Mouse (Mus musculus): ENCODE results near the gene Stx8. TPM values are rescaled to one million over a fixed set of nuclear protein-coding genes. Genes with fewer than 3 reads are reported as not detected.
A peak's percentile ranks its signal among the peaks of the same experiment; 100 is the strongest.

Gene Stx8
- polyA plus RNA-seq, 2 experiments from 2014 or later, result 58.8 to 83.5 TPM

- no peak for ATAC-seq
Observed at GRCm38 (mm10) chr11:68089885-68090592, 124.0 kb downstream of the Stx8 start.

DNA sequence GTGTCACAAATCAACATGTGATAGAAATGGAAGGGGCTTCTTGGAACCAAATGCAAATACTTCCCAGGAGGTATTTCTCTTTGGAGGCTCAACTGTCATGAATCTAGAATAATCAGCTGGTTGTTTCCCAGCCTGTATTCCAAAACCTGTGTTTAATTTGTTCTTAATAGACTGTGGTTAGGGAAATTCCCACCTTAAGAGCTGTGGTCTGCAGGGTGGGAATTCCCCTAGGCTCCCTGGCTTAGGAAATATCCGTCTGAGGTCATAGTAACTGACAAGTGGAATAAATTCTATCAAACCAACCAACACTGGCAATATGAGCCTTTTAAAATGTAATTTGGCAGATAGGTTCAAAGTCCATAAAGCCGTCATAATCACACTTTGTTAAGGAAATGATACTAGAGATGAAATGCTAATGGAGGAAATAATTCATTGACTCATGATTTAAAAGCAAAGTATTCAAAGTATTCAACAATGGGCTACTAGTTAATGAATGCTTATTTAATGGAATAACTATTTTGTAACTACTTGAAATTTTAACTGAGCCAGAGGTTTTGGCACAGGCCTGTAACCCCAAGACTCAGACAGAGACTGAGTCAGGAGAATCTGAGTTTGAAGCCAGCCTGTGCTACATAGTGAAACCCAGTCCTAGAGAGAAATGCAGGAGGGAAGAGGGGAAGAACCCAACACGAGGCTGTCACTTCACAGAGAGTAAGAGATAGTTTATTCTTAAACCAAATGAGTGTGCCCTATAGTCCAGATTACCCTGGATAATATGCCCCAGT is 126.2 kb downstream of the Stx8 start:
- ATAC-seq, result peak; percentile 49

DNA sequence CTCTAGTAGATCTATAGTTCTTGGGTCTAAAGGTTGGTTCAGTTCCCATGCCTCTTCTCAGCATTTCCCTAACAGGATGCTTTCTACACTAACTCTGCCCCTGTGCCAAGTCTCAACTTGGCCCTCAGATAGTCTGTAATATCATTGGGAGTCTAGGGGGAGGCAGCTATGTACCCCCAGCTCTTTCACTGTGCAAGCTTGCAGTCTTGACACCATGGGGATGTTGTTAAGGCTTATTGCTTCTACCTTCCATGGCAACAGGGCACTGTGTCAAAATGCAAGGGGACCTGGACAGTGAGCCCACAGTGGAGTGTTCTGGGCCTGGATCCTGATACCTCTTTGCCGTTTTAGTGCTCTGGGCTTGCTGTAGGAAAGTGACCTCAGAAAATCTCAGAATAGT is 135.6 kb downstream of the Stx8 start:
- ATAC-seq, result no peak

DNA sequence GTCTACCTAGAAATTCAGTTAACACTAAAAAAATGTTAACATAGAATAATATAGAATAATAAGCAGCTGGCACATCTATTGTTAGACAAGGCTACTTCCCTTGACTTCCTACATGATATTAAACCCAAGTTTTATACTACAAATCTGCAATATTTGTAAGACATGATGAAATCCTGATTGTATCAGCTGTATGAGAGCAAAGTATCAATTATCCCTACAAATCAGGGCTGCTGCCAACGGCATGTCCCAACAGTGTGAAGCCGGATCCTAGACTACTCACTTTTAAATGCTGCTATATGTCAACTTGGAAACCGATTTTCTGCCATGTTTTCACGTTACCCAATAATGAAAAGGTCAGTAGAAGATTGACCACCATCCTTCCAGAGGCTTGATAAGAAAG is 137.5 kb downstream of the Stx8 start:
- ATAC-seq, result no peak

GRCm38 (mm10) chr11:68106053-68106452 is 140.1 kb downstream of the Stx8 start:
- ATAC-seq, result no peak

DNA sequence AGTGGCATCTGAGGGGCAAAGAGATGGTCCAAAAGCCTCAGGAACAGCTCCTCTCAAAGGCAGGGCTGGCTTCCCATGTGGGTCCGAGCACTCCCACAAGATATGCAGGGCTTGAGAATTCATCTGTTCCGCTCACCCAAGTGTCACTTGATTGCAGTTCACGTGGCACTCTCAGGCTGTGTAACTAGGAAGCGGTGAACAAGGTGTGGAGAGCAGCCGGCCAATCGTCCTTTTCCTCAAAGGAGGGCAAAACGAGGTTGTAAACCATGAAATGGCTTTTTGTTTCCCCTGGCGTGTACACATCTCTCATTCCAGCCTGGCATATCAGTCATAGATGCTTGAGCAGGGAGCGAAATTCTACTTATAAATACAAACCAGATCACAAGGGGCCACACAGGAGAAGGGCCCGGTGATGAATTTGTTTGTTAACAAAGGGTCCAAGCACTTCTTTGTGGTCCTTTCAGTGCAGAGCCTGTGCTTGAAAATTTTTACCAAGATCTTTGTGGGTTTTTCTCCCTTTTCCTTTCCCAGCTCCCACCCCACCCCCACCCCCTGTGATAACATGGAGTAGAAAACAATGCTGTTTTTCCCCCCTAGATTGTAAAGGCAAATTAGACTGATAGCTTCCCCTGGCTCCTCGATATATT is 147.6 kb downstream of the Stx8 start:
- no peak for ATAC-seq

GRCm38 (mm10) chr11:68114202-68114601 is 148.2 kb downstream of the Stx8 start:
- ATAC-seq, result no peak

- no peak for ATAC-seq
Observed at GRCm38 (mm10) chr11:68116157-68116556, 150.2 kb downstream of the Stx8 start.

- ATAC-seq, result no peak
Observed at GRCm38 (mm10) chr11:68117878-68118660, 152.1 kb downstream of the Stx8 start.

GRCm38 (mm10) chr11:68118679-68119078 is 152.7 kb downstream of the Stx8 start:
- ATAC-seq, result no peak

DNA sequence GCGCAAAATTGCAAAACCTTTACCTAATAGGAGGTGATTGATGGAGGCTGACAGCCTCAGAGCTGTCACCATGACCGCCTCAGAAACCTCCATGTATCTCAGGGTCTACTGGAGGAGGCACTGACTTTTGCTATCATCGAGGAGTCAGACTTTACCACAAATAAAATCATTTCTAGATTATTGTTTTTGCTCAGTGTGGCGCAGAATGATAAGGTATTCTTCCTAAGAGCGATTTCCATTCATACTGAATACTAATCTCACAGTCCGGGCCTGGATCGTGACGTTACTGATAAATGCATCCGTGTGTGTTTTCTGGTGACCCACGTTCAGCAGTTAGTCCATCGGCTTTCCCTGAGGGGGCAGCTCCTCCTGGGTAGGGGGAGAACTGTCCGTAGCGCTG is 153.1 kb downstream of the Stx8 start:
- no peak for ATAC-seq

DNA sequence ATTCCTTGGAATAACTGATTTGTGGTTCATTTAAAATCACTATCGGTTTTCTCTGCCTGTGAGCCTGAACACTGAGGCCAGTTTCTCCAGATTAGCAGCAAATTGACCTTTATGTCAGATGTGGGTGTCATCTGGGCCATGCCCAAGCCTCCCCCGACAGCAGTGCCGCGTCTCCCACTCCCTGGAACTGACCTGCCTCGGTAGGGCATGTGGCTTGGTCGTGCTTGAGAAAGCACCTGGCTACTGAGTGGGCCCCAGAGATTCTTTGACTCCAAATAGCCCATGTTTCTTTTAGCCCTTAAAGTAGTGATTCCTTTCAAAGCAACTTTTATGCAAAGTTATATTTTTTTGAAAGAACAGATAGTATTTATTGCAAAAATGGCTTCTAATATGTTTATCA is 155.3 kb downstream of the Stx8 start:
- ATAC-seq, result no peak

DNA sequence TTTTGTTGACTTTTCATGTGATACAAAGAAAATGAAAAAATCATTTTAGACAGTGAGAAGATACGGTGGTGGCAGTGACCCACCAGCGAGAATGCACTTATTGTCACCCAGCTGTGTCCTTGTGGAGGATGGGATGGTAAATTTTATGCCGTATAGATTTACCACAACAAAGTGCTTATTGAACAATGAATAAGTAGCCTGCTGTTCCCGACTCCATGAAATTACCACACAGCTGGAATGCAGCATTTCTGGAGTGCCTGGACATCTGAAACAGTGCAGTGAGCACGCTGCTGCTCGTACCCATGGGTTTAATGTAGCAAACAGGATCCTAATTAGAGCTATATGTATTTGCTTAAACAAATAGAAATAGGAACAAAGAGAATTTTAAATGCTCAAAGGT is 155.7 kb downstream of the Stx8 start:
- no peak for ATAC-seq

DNA sequence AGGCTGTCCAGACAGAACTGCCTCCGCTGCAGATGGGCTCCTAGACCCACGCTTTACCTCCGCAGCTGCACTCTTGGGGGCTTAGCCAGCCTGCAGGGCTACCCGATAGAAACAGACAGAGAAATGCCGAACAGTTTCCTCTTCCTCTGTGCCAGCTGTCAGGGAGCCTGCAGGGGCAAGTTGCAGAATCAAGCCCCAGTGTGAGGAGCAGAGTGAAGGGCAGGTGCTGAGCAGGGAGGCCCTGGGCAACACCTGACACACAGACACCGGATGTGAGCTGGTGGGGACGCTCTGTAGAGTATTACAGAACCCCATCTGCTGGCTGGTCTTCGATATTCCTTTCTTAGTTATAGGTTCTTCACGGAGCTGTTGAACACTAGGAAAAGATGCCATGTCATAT is 160.1 kb downstream of the Stx8 start:
- no peak for ATAC-seq

GRCm38 (mm10) chr11:68134494-68134893 is 168.5 kb downstream of the Stx8 start:
- ATAC-seq, result no peak

- peak; percentile 36 for ATAC-seq
Observed at GRCm38 (mm10) chr11:68135350-68135749, 169.4 kb downstream of the Stx8 start.

DNA sequence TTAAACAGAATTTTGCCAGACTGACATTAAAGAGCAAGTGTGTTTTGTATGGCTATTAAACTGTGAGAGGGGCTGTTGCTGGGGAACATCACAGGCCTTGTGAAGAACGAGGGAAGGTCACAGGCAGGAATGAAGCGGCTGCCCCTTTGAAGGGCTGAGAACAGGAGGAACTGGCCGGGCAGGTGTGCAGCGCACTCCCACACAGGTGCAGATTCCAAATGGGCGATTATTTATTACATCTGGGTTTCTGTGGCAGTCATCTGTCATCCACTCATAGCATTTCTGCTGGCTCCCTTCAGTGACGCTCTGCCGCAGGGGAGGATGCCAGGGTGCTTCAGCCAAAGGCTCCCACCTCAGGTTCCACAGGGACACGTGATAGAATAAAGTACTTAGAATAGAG is 170.7 kb downstream of the Stx8 start:
- ATAC-seq, result no peak

DNA sequence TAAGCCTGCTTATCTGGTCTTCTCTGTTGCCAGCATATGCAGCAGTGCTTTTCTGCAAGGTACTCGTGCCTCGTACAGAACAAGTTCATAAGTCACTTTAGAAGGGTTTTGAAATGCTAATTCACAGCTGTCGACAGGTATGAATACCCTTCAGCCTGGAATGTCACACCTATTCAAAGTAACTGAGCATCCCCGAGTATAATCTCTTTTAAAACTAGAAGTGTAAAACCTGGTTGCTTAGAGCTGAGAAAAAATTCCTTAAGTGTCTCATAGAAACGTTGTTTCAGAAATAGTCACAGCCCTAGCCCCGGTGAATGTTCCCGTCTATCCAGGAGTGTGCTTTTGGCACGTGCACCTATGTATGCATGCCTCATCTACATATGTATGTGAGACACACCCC is 176.3 kb downstream of the Stx8 start:
- ATAC-seq, result no peak

DNA sequence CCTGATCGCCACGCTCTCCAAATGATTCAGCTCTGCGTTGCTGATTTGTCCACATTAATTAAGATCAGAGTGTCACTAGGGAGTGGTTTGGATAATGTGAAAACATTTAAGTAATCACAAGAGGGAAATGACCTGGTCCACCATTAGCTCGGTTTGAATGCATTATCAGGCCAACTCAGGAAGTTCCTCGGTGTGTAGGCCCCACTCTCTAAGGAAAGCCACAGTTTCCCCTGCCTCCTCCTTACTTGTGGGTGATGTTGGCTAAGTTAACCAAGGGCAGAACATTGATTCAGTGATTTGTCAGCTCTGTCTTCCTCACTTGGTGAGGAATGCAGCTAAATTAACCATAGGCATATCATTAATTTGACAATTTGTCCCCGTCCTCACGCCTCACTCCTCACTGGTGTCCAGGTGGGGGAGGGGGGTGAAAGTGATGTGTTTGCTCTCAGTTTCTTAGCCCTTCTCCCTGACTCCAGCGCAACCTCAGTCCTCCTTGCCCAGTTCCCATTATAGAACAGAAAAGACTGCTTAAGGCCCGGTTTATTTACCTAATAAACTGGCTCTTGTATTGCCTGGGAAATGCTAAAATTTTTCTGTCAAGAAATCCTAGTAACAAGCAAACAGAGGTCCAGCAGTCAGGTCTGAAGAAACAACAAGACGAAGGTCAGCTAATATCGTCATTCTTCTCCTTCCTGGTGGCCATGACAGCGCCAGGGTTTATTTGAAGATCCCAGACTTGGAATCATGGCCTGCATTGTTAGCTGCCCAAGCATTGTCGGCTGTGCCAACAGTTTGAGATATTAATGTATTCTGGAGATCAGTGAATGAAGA is 178.5 kb downstream of the Stx8 start:
- no peak for ATAC-seq

GRCm38 (mm10) chr11:68145066-68145585 is 179.1 kb downstream of the Stx8 start:
- ATAC-seq, result no peak

DNA sequence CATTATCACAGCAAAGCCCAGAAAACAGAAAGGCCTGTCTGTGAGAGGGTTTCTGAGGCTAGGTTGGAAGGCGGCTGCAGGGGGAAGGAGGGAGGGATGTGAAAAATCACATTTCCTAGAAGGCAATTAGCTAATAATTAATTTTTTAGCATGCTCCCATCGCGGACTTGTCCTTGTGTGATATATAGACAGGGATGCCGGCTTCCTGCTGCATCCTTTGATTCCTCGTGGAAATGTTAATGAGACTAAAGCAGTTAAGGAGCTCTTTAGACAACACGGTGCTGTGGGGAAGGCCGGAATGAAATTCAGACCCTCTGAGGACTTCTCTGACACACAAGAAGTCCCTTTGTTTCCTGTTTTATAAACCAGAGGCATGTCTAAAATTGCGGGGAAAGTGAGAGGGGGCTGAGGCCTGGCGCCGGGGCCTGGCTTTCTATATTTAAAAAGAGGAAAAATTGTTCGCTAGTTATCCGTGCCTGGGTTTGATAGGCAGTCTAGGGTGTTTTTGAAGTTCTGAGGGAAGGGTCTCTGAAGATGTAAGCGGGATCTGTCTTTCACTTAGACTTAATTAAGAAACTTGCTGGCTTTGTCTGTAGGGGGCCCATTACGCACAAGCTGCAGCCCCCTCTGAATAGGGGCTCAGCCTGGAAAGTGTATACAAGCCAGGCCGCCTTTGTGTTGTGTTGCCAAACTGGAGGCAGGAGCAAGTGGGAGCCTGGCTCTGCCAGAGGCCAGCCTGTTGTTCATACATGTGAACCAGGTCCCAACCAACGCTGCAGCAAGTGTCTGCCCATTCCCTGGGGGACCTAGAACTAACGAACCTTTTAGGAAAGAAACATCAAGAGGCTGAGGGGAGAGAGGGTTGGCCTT is 179.8 kb downstream of the Stx8 start:
- ATAC-seq, result no peak

Measured in activated CD4-positive, CD25-positive, alpha-beta regulatory T cell, adult 4 months (primary cell).